Mouse (Mus musculus) macrophage (primary cell): ENCODE data around the gene Umad1. TPM values are rescaled to one million over a fixed set of nuclear protein-coding genes. Genes with fewer than 3 reads are reported as not detected.

Source experiments
- H3K27ac ChIP-seq: fragments of 350-480 bp; formaldehyde crosslinking; 2 replicates; pipeline ENCODE4 v1.9.0; 2021
- H3K36me3 ChIP-seq: fragments of 350-480 bp; formaldehyde crosslinking; 2 replicates; pipeline ENCODE4 v1.9.0; 2021; ENCODE audit errors: inconsistent target
- H3K4me3 ChIP-seq: fragments of 350-480 bp; formaldehyde crosslinking; 2 replicates; pipeline ENCODE4 v1.9.0; 2021; ENCODE audit errors: inconsistent target
- H3K79me2 ChIP-seq: fragments of 350-480 bp; formaldehyde crosslinking; 2 replicates; pipeline ENCODE4 v1.9.0; 2021; ENCODE audit errors: inconsistent target
- WGBS: methylation state at CpG from one replicate; pipeline ENCODE4 v1.1.7; 2026; ENCODE audit warnings: inconsistent platforms; ENCODE audit not compliant: missing documents; 5-methylcytosine and 5-hydroxymethylcytosine counted together
- polyA plus RNA-seq: library from polyadenylated mRNA; stranded (reverse); fragments of 250-400 nt; gene quantifications from 3 replicates; pipeline ENCODE4 v1.2.4, GENCODE M21; 2018; ENCODE audit warnings: inconsistent platforms

Umad1 gene
- polyA plus RNA-seq, 1 experiment from 2014 or later = 11.1 TPM

DNA sequence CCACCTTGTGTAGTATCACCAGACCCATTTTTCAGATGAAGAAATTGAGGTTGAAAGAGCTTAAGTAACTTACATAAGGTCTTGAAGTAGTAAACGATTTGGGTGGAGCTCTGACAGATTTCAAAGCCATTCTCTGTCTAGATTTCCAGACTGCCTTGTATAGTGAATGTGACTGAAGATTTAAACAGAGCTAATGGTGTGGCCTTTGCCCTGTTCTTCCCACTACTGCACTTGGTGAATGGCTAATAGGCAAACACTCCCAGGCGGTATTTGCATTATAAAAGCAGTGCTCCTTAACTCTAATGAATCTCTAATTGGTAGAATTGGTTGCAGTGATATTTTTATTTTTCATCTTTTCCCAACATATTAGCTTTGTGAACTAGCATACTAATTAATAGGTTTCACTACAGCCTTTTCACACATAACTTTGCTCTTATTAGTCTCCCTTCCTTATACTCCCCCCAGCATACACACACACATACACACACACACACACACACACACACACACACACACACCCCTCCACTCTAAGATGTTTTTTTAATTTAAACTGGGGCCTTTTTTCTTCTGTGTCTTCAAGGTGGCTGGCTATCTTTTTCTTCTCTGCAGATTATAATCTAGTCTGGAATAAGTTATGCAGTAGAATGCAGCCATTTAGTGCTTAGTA, 109.2 kb downstream of the Umad1 start:
- no peaks in the 10 kb centered on the region for H3K79me2 ChIP-seq
- 90% methylated on average over 2 of the region's 2 CpGs for WGBS
- no peaks in the 10 kb centered on the region for H3K36me3 ChIP-seq
- no peak overlapping the region for H3K4me3 ChIP-seq
- H3K27ac ChIP-seq = no peak overlapping the region

DNA sequence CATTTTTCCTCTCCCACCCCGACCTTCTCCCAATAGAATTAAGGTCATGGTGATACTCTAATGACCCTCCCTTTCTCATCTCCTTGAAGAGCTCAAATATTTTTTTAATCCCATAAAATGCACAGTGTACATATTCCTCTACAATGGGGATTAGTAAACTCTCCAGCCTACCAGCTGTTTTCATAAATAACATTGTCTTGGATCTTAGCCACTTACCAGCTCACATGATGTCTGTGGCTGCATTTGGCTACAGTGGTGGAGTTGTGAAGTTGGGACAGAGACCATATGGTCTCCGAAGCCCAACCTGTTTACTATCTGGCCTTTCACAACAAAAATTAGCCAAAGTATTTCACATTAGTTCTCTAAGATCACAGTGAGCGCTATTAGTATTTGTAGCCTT, 111.5 kb downstream of the Umad1 start:
- no peaks in the 10 kb centered on the region for H3K79me2 ChIP-seq
- WGBS = 89% methylated on average over 2 of the region's 3 CpGs
- no peak overlapping the region for H3K4me3 ChIP-seq
- no peaks in the 10 kb centered on the region for H3K36me3 ChIP-seq
- no peak overlapping the region for H3K27ac ChIP-seq

DNA sequence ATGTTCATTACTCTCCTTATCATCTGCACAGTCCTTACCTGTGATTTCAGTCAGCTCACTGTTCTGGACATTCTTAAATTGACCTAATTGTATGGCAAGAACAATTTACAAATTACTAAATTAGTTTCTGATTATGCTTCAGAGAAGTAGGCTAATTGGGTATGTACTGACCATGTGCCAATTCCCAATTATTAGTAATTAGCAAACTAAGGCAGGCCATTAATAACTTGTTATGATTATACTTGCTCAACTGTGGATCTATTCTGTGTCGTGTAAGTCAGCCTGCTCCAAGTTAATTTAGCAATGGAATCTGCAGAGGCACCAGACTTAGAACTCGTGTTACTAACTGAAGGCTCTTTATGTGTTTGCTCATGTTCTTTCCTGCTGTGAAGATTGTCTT, 114.0 kb downstream of the Umad1 start:
- WGBS = 93% methylated on average over 2 of the region's 2 CpGs
- H3K4me3 ChIP-seq = no peak overlapping the region
- no peaks in the 10 kb centered on the region for H3K36me3 ChIP-seq

DNA sequence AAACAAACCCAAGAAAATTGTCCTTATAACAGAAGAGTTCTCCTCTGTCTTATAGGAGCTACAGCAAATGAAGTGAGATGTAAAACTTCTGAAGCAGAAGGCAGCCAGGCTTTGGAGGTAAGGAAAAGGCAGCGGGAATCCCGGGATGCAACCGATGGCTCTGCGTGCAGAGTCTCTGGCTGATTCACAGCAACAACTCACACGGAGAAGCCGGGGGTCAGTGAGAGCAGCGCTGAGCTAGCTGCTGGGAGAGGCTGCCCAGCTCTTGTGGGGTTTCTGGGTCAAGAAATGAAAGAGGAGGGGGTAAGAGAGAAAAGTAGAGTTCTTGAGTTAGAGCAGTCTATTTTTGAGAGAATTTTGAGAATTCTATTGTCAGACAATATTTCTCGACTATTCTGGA, 114.8 kb downstream of the Umad1 start:
- 95% methylated on average over 8 of the region's 8 CpGs for WGBS
- no peak overlapping the region for H3K27ac ChIP-seq
- H3K36me3 ChIP-seq = no peaks in the 10 kb centered on the region
- no peak overlapping the region for H3K4me3 ChIP-seq
- H3K79me2 ChIP-seq = no peaks in the 10 kb centered on the region

More for the DNA sequence above, 114.0 kb downstream of the Umad1 start:
- Histone ChIP-seq H3K27ac (no peak overlapping the region), H3K79me2 (no peaks in the 10 kb centered on the region)

DNA sequence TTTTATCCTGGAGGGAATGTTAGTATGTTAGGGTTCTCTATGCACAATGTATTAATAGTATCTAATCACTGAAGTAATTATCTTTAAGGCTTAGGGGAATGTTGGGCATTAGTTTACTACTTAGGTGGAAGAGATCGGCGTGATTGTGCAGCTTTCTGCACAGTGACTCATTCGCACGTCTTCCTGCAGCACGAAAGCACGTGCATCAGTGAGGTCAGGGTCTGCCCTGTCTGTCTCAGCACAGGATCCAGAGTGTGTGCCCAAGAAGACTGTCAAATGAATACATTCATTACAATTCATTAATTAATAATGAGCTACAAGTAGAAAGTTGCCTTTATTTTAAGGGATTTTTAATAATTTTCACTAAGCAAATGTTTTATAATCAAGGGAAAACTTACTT, 115.2 kb downstream of the Umad1 start:
- H3K79me2 ChIP-seq = no peaks in the 10 kb centered on the region
- no peaks in the 10 kb centered on the region for H3K36me3 ChIP-seq
- no peak overlapping the region for H3K4me3 ChIP-seq
- H3K27ac ChIP-seq = no peak overlapping the region
- WGBS = 97% methylated on average over 6 of the region's 6 CpGs

DNA sequence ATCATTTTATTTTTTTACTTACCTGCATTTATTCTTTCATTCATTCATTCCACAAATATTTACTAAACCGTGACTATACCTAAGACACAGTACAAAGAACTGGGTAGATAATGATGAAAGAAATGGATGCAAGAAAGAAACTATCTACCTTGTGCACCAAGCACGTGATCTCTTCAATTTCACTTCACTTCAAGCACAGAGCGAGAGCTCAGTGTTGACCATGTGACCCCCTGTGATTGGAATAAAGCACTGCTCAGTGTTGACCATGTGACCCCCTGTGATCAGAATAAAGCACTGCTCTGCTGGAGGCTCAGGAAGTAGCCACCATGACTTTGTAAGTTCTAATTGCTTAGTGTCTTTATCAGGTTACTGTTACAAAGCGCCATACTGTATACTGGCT, 115.6 kb downstream of the Umad1 start:
- WGBS = 98% methylated on average over 4 of the region's 4 CpGs
- Histone ChIP-seq H3K27ac (no peak overlapping the region), H3K36me3 (no peaks in the 10 kb centered on the region)

DNA sequence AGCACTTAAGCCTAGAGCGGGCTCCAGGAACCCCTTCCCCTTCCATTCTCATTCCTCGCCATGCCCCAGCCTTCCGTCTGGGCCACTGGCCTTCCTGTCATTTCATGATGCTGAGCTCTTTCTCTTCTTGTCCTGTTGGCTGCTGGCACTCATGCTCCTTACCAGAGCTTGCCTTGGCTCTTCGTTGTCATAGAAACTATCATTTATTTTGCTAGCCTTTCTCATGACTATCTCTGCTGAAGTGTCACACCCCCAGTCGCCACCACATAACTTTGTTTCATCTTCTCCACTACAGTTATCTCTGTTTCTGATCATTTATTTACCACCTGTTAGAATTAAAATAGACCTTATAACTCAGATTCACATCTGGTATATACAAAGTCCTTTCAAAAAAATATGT, 117.3 kb downstream of the Umad1 start:
- 92% methylated on average over 5 of the region's 5 CpGs for WGBS

More for the DNA sequence above, 115.6 kb downstream of the Umad1 start:
- Histone ChIP-seq H3K4me3 (no peak overlapping the region), H3K79me2 (no peaks in the 10 kb centered on the region)

DNA sequence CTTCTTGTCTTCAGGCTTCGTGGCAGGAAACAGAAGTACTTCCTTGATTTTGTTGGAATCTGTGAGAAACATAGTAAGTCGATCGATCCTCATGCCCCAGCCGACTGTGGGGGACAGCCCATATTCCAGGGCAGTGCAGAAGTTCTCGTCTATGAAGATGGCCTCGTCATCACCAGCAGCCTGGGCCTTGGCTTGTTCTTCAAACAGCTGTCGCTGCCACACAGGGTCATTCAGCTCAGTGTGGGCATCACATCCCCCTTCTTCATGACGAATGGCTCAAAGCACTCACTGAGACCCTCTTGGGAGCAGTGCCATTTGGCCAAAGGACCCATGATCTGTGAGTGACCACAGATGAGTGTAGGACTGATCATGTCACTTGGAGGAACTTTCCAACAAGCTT, 118.6 kb downstream of the Umad1 start:
- H3K79me2 ChIP-seq = no peaks in the 10 kb centered on the region
- 70% methylated on average over 8 of the region's 8 CpGs for WGBS
- no peak overlapping the region for H3K27ac ChIP-seq
- no peak overlapping the region for H3K4me3 ChIP-seq
- no peaks in the 10 kb centered on the region for H3K36me3 ChIP-seq

More for the DNA sequence above, 117.3 kb downstream of the Umad1 start:
- Histone ChIP-seq H3K36me3 (no peaks in the 10 kb centered on the region), H3K27ac (no peak overlapping the region), H3K4me3 (no peak overlapping the region), H3K79me2 (no peaks in the 10 kb centered on the region)

DNA sequence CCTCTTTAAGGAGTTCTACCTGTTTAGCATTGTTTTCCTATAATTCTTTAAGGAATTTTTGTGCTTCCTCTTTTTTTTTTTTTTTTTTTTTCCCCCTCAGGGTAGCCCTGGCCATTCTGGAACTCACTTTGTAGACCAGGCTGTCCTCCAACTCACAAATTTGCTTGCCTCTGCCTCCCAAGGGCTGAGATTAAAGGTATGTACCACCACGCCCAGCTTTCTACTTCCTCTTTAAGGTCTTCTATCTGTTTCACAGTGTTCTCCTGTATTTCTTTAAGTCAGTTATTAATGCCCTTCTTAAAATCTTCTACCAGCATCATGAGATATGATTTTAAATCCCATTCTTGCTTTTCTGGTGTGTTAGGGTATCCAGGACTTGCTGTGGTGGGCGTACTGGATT, 130.2 kb downstream of the Umad1 start:
- no peak overlapping the region for H3K27ac ChIP-seq
- H3K79me2 ChIP-seq = no peaks in the 10 kb centered on the region
- H3K4me3 ChIP-seq = no peak overlapping the region
- H3K36me3 ChIP-seq = no peaks in the 10 kb centered on the region
- WGBS = 100% methylated on average over 2 of the region's 2 CpGs

DNA sequence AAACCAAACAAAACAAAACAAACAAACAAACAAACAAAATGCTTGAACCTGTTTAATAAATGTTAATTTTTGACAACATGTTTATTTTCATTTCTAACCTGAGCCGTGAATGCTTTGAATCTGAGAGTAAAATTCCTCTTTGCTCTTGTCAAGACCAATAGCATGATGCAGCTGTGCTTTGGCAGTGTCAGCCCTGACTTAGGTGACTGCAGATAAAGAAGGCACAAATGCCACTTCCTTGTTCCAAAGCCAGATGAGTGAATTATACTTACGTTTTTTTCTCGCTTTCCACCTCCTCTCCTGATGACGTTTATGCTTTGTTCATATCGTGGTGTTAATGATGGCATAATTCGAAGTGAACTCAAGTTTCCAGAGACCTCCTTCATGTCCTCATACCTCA, 131.2 kb downstream of the Umad1 start:
- Histone ChIP-seq H3K36me3 (no peaks in the 10 kb centered on the region), H3K27ac (no peak overlapping the region), H3K79me2 (no peaks in the 10 kb centered on the region), H3K4me3 (no peak overlapping the region)
- WGBS = 90% methylated on average over 6 of the region's 6 CpGs

DNA sequence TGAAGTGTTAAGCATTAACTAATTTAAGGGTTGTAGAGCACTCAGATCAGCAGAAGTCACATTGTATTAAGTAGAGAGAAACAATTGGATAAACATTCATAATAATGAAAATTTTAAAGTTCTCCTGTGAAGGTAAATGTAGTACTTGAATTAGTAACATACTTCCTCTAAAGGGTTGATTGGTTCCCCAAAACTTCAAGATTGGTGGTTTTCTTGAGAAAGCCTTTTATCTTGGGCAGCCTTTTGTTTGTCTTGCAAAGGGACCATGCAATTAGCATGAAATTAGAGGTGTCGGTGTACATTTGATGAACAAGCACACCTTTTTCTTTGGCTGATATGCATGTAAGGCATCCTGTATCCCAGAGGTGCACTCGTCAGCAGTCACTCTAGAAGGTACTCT, 131.8 kb downstream of the Umad1 start:
- 100% methylated on average over 2 of the region's 2 CpGs for WGBS
- H3K36me3 ChIP-seq = no peaks in the 10 kb centered on the region
- no peak overlapping the region for H3K27ac ChIP-seq
- H3K79me2 ChIP-seq = no peaks in the 10 kb centered on the region
- H3K4me3 ChIP-seq = no peak overlapping the region

DNA sequence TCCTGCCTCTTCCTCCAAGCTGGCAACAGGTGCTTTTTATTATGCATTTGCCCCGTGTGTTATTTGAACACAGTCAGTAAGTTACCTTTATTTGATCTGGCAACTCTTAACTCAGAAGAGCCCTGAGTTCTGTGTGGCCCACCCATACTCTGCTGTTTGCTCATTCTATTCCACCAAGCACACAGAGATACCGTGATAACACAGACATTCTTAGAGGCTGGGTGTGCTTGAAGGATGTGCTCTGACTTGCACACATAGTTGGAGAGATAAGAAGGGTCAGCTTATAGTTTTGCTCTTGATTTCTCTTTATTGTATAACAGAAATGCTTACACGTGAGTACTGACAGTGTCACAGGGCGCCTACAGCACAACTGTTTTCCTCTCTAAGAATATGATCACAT, 133.9 kb downstream of the Umad1 start:
- WGBS = 98% methylated on average over 4 of the region's 4 CpGs
- H3K79me2 ChIP-seq = no peaks in the 10 kb centered on the region
- no peaks in the 10 kb centered on the region for H3K36me3 ChIP-seq
- no peak overlapping the region for H3K27ac ChIP-seq
- no peak overlapping the region for H3K4me3 ChIP-seq

DNA sequence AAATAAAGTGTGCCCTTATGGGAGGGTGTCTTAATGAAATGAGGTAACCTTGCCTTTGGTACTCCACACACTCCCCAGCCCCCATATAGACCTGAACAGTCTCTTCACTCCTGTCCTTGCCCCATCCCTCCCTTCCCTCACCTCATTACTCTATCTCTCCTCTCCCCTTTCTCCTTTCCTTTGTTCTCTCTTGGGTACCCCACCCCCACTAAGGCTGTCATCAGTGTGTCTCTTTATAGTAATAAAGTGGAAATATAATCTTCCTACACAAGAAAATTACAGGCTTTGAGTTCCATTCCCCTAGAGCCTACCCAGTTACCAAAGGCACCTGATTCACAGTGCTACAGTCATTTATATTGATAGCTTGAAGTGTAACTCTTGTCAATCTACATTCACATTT, 135.0 kb downstream of the Umad1 start:
- Histone ChIP-seq H3K4me3 (no peak overlapping the region), H3K27ac (no peak overlapping the region), H3K36me3 (no peaks in the 10 kb centered on the region), H3K79me2 (no peaks in the 10 kb centered on the region)

DNA sequence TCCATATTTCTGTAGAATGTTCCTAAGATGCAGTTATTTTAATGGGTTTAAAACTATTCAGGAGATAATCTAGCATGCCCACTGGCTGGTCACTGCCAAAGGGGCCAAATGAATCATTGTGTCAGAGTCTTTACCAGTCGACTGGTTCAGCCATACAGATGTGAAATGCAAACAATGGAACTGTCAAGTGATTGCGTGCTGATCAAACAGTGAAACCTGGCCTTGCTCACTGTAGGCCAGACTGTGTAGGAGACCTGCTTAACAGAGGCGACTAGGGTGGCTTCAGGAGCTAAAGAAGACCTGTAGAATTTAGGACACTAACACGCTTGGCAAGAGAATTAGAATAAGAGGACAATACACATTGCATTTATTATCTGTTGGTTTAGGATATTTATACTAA, 136.0 kb downstream of the Umad1 start:
- no peaks in the 10 kb centered on the region for H3K79me2 ChIP-seq
- H3K27ac ChIP-seq = no peak overlapping the region
- H3K4me3 ChIP-seq = no peak overlapping the region
- no peaks in the 10 kb centered on the region for H3K36me3 ChIP-seq
- 87% methylated on average over 4 of the region's 4 CpGs for WGBS

DNA sequence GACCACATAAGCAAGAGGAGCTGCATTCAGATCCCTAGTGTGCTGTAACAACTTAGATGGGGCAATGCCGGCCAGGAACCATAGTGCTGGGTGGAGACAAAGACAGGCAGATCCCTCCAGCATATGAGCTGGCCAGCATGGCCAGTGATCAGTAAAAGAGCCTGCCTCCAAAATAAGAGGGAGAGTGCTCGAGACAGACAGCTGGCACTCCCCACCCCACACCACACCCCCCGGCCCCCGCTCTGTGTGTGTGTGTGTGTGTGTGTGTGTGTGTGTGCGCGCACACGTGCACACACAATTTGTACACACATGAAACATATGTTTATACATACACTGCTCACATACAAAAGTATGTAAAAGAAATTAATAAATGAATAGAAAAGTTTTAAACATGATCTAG, 138.2 kb downstream of the Umad1 start:
- 99% methylated on average over 7 of the region's 7 CpGs for WGBS
- H3K27ac ChIP-seq = no peak overlapping the region
- no peaks in the 10 kb centered on the region for H3K79me2 ChIP-seq
- H3K36me3 ChIP-seq = no peaks in the 10 kb centered on the region
- H3K4me3 ChIP-seq = no peak overlapping the region

DNA sequence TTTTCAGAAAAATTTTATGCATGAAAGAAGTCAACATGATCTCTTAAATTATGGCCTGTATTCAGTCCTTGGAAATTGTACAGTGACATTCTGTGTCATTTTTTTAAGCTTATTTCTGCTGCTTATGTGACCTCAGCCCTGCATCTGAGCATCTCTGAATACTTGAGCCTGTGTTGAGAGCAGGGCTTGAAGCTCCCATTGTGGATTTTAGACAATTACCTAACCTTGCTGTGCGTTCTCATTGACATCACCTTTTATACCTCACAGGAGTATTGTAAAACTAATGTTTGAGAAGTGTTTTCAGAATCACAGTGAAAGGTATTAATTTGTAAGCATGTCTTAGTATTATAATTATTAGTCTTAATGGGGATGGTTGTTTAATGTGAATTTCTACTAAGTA, 140.6 kb downstream of the Umad1 start:
- Histone ChIP-seq H3K4me3 (no peak overlapping the region), H3K27ac (no peak overlapping the region), H3K36me3 (no peaks in the 10 kb centered on the region), H3K79me2 (no peaks in the 10 kb centered on the region)
- WGBS = 95% methylated on average over 1 of the region's 1 CpGs
